Mouse (Mus musculus) neural tube, embryonic 14.5 days (tissue): ENCODE data around the gene Slc1a7. TPM values are rescaled to one million over a fixed set of nuclear protein-coding genes. Genes with fewer than 3 reads are reported as not detected.

Experiments
- ATAC-seq: fragments of 200-750 bp; cut with Nextera tagmentation; 2 replicates; pipeline ENCODE4 v1.8.0; 2017; ENCODE audit warnings: low read depth, mild to moderate bottlenecking, moderate TSS enrichment, moderate library complexity
- H3K27ac ChIP-seq: fragments of 300-500 bp; sonication (generic); 2 replicates; pipeline ENCODE4 v1.5.1; 2014; ENCODE audit warnings: low read depth, mild to moderate bottlenecking, control low read depth, low read length, moderate library complexity, mixed read lengths
- H3K27me3 ChIP-seq: fragments of 300-500 bp; sonication (generic); 2 replicates; pipeline ENCODE4 v1.6.1; 2014; ENCODE audit warnings: low read length; ENCODE audit not compliant: control insufficient read depth, insufficient read depth
- H3K36me3 ChIP-seq: fragments of 300-500 bp; sonication (generic); 2 replicates; pipeline ENCODE4 v1.6.1; 2014; ENCODE audit warnings: low read length, mixed read lengths; ENCODE audit not compliant: control insufficient read depth, insufficient read depth
- H3K4me1 ChIP-seq: fragments of 300-500 bp; sonication (generic); 2 replicates; pipeline ENCODE4 v1.6.1; 2014; ENCODE audit warnings: low read length; ENCODE audit not compliant: control insufficient read depth, insufficient read depth
- H3K4me2 ChIP-seq: fragments of 300-500 bp; sonication (generic); 2 replicates; pipeline ENCODE4 v1.6.1; 2014; ENCODE audit warnings: mild to moderate bottlenecking, low read depth, low read length, control low read depth
- H3K4me3 ChIP-seq: fragments of 300-500 bp; sonication (generic); 2 replicates; pipeline ENCODE4 v1.5.1; 2014; ENCODE audit warnings: low read depth, low read length, control low read depth, mixed read lengths
- H3K9ac ChIP-seq: fragments of 300-500 bp; sonication (generic); replicated peaks from 2 replicates; pipeline ENCODE4 v1.6.1; 2014; ENCODE audit warnings: low read depth, mild to moderate bottlenecking, control low read depth, low read length, mixed read lengths
- H3K9me3 ChIP-seq: fragments of 300-500 bp; sonication (generic); 2 replicates; pipeline ENCODE4 v1.6.1; 2016; ENCODE audit warnings: low read length; ENCODE audit not compliant: control insufficient read depth
- whole genome bisulfite sequencing: fragments of 180-500 bp; shearing (Covaris S2); extraction: QIAGEN DNeasy Blood & Tissue Kit; methylation state at CpG from one replicate; pipeline ENCODE4 v1.1.7; 2014; 5-methylcytosine and 5-hydroxymethylcytosine counted together
- polyA plus RNA-seq: library from polyadenylated mRNA; unstranded; fragments of >200 nt; fragmentation: Nextera tagmentation; extraction: Ambion mirVana; gene quantifications from 2 replicates; pipeline ENCODE4 v1.2.1, GENCODE M21; 2014

Slc1a7 gene
- polyA plus RNA-seq, 1 experiment from 2014 or later, result not detected

DNA sequence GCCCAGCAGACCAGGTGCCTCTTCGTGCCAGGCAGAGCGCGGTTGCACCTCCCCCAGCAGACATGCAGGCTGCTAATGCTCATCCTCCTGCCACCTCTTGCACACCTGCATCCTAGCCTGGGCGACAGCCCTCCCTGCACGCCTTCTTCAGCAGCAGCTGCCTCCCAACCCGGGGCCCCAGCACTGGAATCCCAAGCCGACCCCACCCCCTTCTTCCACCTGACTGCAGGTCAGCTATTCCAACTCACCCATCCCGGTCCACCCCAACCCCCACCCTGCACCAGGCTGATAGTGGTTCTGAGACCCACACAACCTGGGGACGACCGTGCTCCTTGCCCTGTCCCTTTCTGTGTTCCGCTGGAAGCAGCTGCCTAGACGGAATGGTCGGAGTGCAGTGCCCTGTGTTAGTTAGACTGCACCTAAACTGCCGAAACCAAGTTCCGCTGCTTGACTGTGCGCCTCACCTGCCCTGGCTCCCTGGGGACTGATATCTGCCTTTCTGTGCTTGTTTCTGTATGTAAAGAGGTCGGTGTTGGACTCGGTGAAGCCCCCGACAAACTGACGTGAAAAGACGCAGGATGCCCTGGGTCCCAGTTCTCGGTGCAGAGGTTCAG, 62.9 kb downstream of the Slc1a7 start:
- Histone ChIP-seq H3K4me1 (peaks cover 10% of the 10 kb centered on the region), H3K9me3 (no peaks in the 10 kb centered on the region), H3K9ac (peak overlapping the region; percentile 39), H3K36me3 (no peaks in the 10 kb centered on the region), H3K4me2 (peak overlapping the region; percentile 98), H3K27me3 (peaks cover 27% of the 10 kb centered on the region), H3K4me3 (peak overlapping the region; percentile 40), H3K27ac (no peak overlapping the region)
- peak; percentile 35; the same call in 1 of the 2 replicates for ATAC-seq
- WGBS, result 3% methylated on average over 22 of the region's 22 CpGs

DNA sequence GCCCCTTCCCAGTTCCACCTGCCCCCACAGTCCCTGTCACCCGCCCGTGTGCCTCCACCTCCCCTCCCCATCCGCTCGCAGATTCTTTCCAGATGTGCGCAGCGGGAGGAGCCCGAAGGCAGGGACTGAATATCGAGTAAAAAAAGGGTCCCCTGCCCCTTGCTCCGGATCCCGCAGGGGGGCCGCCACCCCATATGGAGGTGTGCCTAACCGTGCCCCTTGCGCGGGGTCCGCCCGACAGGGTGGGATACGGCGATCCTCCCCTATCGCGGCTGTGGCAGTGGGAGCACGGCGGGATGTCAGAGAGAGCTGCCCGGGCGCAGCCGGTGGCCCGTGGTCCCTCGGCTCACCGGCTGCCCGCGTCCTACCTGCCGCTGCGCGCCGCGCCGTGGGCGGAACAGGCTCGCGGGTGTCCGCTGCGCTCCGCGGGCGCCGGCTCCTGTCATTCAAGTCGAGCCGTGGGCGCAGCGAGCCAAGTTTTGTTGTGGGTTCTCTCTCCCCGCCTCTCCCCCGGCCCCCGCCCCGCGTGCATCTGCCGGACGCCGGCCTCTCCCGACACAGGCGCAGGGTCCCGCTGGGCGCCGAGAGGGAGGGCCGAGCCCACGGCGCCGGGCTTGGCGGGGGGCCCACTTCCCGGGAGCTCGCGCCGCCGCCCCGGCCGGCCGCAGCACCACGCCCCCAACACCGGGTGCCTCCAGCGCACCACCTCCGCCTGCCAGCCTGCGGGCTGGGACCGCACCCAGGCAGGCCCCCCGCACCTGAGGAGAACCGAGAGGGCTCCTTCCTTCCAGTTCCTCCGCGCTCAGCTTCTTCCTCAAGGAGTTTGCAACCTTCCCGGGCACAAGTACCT, 63.6 kb downstream of the Slc1a7 start:
- Histone ChIP-seq H3K27ac (no peak overlapping the region), H3K36me3 (no peaks in the 10 kb centered on the region), H3K4me1 (peaks cover 10% of the 10 kb centered on the region), H3K4me3 (peak overlapping the region; percentile 40), H3K27me3 (peaks cover 27% of the 10 kb centered on the region), H3K9ac (peak overlapping the region; percentile 39), H3K9me3 (no peaks in the 10 kb centered on the region), H3K4me2 (peak overlapping the region; percentile 98)
- ATAC-seq, result peak; percentile 33
- under 1% methylated on average over 69 of the region's 86 CpGs for WGBS

- H3K27me3 ChIP-seq, result peaks cover 27% of the 10 kb centered on the region
- no peaks in the 10 kb centered on the region for H3K36me3 ChIP-seq
- no peak for ATAC-seq
- WGBS, result 30% methylated on average over 11 of the region's 11 CpGs
- peak overlapping the region; percentile 40 for H3K4me3 ChIP-seq
- peaks cover 10% of the 10 kb centered on the region for H3K4me1 ChIP-seq
- no peaks in the 10 kb centered on the region for H3K9me3 ChIP-seq
- peak overlapping the region; percentile 39; the same call in 1 of the 2 replicates for H3K9ac ChIP-seq
- H3K4me2 ChIP-seq, result peak overlapping the region; percentile 98
- H3K27ac ChIP-seq, result no peak overlapping the region
Observed at GRCm38 (mm10) chr4:108032352-108032849, 64.3 kb downstream of the Slc1a7 start.

DNA sequence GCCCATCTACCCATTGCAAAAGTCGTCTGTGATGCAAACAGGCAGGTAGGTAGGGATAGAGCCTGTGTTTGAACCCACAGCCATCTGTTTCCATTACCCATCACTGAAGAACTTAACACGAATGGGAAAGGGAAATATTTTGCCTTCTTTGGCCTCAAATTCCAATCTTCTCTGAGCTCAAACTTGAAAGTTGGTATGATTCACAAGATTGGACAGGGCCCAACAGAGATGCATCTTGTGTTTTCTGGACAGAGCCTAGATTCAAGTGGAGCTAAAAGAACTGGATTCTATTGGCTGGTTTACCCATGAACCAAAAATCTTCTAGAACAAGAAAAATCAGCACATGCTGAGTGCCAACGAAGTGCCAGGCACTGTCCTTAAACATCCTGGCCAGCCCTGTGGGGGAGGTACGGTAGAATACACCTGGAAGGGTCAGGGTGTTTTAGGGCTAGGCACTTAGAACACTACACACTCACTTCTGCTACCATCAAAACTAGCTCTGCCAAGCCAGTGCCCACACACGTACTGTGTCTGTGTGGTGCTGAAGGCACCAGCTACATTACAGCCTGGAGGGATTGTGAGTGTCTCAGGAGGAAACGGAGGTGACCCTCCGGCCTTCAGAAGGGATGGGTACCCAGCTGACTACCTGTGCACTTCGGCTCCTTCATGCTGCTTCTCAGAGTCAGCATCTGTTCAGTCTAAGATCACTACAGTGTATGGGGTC, 65.1 kb downstream of the Slc1a7 start:
- ATAC-seq, result no peak
- no peak overlapping the region for H3K4me3 ChIP-seq
- H3K27ac ChIP-seq, result no peak overlapping the region
- 85% methylated on average over 8 of the region's 8 CpGs for WGBS
- no peak overlapping the region for H3K4me2 ChIP-seq
- no peaks in the 10 kb centered on the region for H3K36me3 ChIP-seq
- no peak overlapping the region for H3K9ac ChIP-seq
- peaks cover 27% of the 10 kb centered on the region for H3K27me3 ChIP-seq
- no peaks in the 10 kb centered on the region for H3K9me3 ChIP-seq
- H3K4me1 ChIP-seq, result peaks cover 10% of the 10 kb centered on the region

DNA sequence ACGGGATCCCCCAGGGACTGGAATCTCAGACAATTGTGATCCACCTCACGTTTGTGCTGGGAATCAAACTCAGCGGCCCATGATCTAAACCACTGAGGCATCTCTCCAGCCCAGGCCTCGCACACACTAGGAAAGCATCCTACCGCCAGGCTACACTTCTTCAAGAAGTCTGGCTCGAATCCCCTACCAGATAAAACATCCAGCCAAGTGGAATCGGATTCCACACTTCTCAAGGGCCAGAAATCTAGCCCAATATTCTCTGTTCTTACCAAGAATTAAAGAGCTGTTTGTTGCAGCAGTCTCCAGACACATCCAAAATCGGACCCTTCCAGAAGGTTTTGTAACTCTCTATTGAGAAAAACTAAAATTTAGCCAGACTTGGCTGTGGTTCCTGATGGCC, 68.9 kb downstream of the Slc1a7 start:
- Histone ChIP-seq H3K27me3 (peaks cover 9% of the 10 kb centered on the region), H3K4me2 (no peak overlapping the region), H3K4me3 (no peak overlapping the region), H3K27ac (no peak overlapping the region), H3K9me3 (no peaks in the 10 kb centered on the region), H3K9ac (no peak overlapping the region), H3K4me1 (0 out of 2 replicates have a peak, but pooled peaks cover under 1% of the 10 kb centered on the region), H3K36me3 (no peaks in the 10 kb centered on the region)
- 69% methylated on average over 8 of the region's 8 CpGs for WGBS
- ATAC-seq, result 0 out of 2 replicates have a peak, but pooled peaks have one; percentile 44

GRCm38 (mm10) chr4:108045136-108046107, 77.3 kb downstream of the Slc1a7 start:
- WGBS, result 70% methylated on average over 19 of the region's 19 CpGs
- H3K27me3 ChIP-seq, result no peaks in the 10 kb centered on the region

DNA sequence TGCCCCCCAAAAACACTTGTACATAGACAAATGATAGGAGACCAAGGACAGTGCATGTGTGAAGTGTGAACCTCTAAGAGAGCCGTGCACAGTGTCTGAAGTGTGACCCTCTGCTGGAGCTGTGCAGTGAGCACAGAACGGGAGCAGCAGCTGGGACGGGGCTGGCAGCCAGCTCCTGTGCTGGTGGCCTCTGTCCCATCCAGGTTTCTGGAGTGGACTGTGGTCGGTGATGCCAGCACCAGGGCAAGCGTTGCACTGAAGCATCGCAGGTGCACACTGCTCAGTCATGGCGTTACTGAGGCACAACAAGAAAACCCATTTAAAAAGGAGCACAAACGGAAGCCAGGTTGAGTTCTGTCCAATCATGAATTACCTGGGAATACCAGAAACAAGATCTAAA, 78.0 kb downstream of the Slc1a7 start:
- Histone ChIP-seq H3K27ac (no peak overlapping the region), H3K36me3 (peaks cover 10% of the 10 kb centered on the region; the same call in 1 of the 2 replicates), H3K27me3 (no peaks in the 10 kb centered on the region), H3K4me2 (no peak overlapping the region), H3K4me1 (no peaks in the 10 kb centered on the region), H3K9me3 (no peaks in the 10 kb centered on the region), H3K9ac (no peak overlapping the region), H3K4me3 (no peak overlapping the region)
- 87% methylated on average over 8 of the region's 8 CpGs for WGBS
- ATAC-seq, result no peak

More at GRCm38 (mm10) chr4:108045136-108046107, 77.3 kb downstream of the Slc1a7 start:
- no peak for ATAC-seq
- Histone ChIP-seq H3K4me1 (no peaks in the 10 kb centered on the region), H3K4me2 (no peak overlapping the region), H3K36me3 (peaks cover 10% of the 10 kb centered on the region; the same call in 1 of the 2 replicates), H3K4me3 (no peak overlapping the region), H3K27ac (no peak overlapping the region), H3K9ac (no peak overlapping the region), H3K9me3 (no peaks in the 10 kb centered on the region)

DNA sequence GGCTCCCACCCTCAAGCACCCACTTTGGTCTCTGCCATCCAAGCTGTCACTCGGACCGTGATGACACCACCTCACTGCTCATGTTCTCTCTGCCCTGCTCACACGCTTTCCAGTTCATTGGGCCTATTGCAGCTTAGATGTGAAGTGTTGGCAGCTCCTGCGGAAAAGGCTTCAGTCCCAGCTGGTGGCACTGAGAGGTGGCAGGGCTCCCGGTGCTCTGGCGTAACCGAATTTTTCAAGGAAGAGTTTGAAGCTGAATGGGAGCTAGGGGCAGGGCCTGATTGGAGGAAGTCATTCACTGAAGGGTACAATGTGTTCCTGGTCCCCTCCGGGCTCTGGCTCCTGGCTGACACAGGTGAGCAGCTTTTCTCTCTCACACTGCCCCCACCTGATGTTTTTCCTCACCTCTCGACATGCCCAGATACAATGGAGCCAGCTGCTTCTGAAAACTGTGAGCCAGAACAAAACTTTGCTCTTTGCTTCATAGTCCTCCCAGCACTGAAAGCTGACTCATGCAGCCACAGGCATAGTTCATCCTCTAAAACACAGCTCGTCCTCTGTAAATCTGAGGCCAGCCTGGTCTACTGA, 83.6 kb downstream of the Slc1a7 start:
- 84% methylated on average over 10 of the region's 10 CpGs for WGBS
- no peaks in the 10 kb centered on the region for H3K27me3 ChIP-seq
- no peak overlapping the region for H3K4me3 ChIP-seq
- no peaks in the 10 kb centered on the region for H3K4me1 ChIP-seq
- H3K4me2 ChIP-seq, result no peak overlapping the region
- H3K27ac ChIP-seq, result no peak overlapping the region
- H3K36me3 ChIP-seq, result peaks cover 15% of the 10 kb centered on the region
- H3K9ac ChIP-seq, result no peak overlapping the region
- no peak for ATAC-seq
- no peaks in the 10 kb centered on the region for H3K9me3 ChIP-seq
